Mouse (Mus musculus) mouse embryonic stem cell (cell line): Measurements from ENCODE around the gene Acad10.
"Not testable (repeated sequence)": the region's sequence is repeated elsewhere in the genome, so short reads cannot be mapped to it uniquely, and the experiment has no call there.

Source experiments
- in situ Hi-C, 2 experiments: fragments of 300-500 bp; cut with MboI; formaldehyde crosslinking; loops; 1 replicate in 1 of 2; 3 replicates in 1 of 2; pipeline ENCODE4 v1.14.3; 2019 to 2020; ENCODE audit warnings: low sequenced_read_pairs in 2 of 2, low pct_unique_long_range_greater_than_20kb in 1 of 2, mixed read lengths in 1 of 2; ENCODE audit not compliant: unreplicated experiment in 1 of 2

Acad10 gene

DNA sequence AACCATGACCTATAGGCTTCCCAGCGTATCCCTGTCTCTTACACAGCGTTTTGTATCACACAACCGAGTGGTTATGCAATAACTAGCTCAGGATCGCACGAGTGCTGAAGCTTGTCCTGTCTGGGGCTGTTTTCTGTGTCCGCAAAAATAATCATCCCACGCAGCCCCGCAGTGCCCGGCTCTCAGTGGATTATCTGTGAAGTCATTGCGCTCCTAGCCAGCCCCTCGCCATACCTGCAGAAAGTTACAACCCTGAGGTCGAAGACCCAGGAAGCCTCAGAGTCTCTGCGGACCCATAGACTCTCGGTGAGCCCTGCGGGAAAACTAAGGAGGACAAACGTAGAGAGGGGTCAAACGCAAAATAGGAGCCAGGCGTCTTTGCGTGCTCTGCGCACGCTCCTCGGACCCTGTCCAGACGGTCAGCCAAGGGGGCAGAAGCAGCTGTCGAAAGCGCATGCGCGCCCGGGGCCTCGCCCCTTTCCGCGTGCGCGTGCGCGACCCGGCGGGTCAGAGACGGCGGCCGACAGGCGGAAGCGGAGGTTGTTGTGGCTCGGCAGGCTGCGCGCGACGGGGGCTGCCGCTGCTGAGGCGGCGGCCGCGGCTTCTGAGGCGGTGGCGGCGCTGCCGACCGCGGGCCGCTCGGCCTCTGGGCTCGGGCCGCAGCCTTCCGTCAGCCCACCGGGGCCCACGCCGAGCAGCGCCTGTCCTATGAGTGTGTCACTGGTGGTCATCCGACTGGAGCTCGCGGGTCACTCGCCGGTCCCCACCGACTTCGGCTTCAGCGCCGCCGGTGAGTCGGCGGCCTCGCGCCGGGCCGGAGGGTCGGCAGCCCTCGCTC is at the start of gene Acad10, which contains the start of gene Brap:
TSS of gene Acad10 (minus strand) at position 456 of the 838 bp plus-strand sequence.
TSS of gene Brap (plus strand) at position 505 of the 838 bp plus-strand sequence.
- in situ Hi-C loops = no loop called here

DNA sequence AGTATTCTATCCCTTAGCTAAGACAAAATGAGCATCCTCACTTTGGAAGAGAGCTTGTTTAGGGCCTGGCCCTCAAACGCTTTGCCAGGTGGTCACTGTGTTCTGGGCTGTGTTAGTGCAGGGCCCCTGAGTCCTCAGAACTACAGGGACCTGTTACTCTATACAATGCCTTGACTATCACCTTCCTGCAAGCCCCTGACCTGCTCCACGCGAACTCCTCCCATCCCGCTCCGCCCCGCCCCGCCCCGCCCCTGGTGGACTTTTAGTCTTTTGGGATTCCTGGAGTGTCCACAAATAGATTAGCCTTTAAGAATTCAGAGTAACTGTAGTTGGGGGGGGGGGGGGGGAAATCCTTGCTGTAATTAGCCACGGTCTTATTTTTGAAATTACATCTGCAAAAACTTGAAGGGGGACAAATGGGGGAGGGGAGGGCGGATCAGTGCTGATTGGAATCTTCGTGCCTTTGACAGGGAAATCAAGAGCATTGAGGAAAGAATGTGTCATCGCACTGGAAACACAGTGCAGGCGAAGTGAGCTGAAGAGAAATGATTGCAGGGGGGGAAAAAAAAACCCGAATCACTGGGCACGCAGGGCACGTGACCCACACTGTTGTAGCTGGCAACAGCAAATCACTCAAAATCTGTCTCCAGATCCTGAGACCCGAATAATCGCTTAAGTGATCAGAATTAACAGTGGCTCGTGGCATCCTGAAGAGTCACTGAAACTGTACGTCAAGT is 44.4 kb upstream of the Acad10 start:
- in situ Hi-C loops = no loop called here

DNA sequence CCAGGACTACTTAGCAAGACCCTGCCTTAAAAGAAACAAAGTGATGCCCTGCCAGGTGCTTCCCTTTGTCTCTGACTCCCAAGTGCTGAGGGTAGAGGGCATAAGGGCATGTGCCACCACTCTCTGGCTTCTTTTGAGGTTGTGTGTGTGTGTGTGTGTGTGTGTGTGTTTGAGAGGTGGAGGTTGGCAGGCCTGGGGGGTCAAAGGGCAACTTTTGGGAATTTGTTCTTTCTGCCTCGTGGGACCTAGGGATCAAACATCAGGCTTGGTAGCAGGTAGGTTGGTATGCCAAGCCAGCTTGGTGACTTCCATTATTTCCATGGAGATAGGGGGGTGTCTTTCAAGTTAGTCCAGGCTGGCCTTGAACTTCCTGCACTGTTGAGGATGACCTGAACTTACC is 43.0 kb upstream of the Acad10 start:
- in situ Hi-C loops = no loop called here

DNA sequence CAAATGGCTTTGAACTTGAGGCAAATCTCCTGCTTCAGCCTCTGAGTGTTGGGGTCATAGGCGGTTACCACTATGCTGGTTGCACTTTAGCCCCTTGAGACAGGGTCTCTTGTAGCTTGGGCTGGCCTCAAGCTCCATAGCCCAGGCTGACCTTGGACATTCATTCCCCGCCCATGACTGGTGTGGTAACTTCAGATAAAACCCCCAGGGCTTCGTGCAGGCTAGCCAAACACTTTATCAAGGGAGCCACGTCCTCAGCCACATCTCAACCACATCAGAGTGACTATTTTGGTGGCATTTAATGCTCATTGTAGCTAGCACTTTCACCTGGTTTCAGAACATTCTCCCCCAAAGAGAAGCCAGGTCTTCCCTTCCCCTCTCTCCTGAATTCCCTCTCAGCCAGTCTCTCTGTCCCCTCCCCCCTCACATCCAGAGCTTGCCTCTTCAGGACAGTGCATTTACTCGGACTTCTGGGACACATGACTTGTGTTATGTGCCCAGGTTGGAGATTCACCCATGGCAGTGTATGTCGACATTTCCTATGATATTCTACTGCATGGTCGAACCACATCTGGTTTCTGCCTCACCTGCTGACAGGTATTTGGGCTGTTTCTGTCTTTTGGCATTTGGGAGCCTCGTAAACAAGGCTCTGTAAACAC is 40.9 kb upstream of the Acad10 start:
- in situ Hi-C loops = no loop called here

DNA sequence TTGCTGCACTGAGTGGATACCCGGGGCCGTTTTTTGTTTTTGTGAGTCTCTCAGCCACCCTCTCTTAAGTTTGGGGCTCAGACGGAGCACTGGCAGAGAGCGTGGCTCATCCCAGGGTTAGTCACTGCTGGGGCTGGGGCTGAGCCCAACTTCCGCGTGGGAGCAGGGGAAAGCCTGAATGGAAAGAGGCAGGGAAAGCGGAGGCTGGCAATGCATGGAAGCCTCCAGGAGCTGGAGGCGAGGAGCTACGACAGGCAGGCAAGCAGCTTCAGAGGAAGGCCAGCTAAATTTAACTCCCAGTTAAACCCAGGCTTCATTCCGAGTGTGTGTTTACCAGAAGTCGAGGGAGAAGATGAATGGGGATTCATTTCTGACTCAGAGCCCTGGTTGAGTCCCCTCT is 40.2 kb upstream of the Acad10 start:
- in situ Hi-C loops = no loop called here

DNA sequence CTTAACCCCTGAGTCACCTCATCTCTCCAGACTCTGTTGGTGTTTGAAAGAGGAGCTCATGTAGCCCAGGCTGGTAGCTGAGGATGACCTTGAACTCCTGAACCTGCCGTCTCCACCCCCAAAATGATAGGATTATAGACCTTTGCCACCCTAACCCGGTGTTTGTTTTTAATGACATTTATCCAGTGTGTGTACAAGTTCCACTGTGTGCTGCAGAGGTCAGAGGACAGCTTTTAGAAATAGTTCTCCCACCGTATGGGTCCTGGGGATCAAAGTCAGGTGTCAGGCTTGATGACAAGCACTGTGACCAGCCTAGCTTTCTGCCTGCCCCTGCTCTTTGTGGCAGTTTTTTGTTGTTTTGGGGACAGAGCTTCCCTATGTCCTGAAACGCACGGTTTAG is 39.6 kb upstream of the Acad10 start:
- in situ Hi-C loops = no loop called here

DNA sequence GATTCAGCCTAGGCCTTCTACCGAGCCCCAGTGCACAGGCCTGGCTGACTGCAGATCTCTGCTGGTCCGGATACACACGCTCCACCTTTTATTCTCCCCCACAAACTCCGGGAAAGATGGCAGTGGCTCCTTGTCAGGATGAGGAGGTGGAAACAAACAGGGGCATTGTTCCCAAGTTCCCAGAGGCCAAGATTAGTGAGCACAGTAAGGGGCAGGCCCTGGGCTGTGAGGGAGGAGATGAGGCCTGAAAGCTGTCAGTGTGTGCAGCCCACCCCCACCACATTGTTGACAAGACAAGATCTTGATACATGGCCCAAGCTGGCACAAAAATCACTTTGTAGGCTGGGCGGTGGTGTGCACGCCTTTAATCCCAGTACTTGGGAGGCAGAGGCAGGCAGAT is 36.4 kb upstream of the Acad10 start:
- in situ Hi-C loops = no loop called here

DNA sequence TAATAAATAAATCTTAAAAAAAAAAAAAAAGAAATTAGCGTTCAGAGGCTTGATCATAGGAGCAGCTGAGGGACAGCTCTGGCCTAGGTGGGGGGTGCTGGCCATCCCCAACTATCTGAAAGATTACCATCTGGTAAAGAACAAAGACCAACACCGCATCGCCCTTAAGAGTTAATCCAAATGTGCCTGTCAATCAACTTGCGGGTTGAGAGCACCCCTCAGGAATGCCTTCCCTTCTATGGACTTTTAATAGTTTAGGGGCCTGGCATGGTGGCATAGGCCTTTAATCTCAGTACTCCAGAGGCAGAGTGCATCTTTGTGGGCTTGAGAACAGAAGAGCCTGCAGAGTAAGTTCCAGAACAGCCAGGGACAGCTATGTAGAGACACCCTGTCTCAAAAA is 32.6 kb upstream of the Acad10 start:
- in situ Hi-C loops = no loop called here

DNA sequence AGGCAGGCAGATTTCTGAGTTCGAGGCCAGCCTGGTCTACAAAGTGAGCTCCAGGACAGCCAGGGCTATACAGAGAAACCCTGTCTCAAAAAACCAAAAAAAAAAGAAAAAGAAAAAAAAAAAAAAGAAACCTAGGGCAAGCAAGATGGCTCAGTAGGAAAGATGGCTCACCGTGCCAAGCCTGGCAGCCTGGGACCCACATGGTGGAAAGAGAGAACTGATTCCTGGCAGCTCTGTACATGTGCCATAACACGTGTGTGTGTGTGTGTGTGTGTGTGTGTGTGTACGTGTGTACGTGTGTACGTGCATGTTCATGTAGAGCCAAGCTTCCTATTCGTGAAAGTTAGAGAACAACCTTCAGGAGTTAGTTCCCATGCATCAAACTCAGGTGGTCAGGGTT is 31.1 kb upstream of the Acad10 start:
- in situ Hi-C loops = not testable (repeated sequence)

DNA sequence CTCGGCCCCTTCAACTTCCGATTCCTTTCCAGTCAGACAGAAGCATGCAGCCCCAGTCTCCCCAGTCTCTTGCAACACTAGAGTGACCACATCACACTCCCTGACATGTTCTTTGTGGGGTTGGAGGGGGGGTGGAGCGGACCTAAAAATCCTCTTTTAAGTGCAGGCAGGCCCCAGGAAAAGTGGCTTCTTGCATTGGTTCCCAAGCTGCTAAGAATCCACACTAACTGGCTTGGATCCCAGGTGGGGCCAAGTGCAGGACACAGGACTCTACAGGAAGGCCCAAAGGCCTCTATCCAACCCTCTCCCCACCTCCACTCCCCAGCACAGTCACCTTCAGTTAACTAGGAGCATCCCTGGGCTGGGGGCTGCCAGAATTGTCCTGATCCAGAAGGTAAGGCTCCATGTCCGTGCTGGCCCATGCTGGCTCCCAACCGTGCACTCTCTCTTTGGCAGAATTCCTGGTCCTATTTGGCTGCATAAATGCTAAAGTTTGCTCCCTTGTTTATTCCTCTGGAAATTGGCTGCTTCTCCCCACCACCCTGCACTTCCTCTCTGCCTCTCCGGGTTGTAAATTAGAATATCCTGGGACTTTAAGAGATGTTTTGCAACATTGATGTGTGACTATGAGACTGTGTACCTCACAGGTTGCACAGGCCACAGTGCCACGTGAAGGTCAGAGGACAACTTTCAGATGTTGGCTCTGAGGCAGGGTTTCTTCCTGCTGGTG is 30.3 kb upstream of the Acad10 start:
- in situ Hi-C loops = no loop called here

DNA sequence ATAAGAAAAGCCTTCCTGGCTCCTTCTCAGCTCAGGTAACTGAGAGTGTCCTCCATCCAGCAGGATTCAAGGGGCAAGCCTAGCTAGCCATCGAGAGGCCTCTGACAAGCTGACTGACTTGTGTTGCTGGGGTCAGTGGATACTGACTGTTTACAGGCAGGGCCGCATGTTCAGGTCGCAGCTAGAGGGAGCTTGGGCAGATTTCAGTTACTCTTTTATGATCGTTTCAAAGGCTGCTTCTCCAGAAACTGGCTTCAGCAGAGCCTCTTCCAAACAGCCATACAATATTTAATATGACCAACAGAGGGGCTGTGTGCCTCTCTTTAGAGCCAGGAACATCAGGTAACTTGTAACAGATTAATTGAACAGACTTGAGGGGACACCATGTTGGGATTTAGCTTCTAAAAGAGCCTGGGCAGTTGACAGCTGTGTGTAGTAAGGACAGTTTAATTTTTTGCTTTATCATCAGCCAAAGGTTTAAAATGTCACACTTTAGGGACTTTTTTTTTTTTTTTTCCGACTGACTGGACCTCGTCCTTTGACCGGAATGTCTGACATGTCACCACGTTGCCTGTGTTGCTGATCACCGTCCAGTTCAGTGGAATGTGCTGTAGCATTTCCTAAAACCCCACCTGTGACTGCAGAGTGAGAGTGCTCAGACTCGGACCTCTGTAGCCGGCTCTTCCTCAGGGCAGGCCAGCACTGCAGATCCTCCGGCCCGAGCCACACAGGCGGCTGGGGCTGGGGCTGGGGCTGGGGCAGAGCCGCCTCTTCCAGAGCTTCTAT is 26.0 kb upstream of the Acad10 start:
- in situ Hi-C loops = no loop called here

DNA sequence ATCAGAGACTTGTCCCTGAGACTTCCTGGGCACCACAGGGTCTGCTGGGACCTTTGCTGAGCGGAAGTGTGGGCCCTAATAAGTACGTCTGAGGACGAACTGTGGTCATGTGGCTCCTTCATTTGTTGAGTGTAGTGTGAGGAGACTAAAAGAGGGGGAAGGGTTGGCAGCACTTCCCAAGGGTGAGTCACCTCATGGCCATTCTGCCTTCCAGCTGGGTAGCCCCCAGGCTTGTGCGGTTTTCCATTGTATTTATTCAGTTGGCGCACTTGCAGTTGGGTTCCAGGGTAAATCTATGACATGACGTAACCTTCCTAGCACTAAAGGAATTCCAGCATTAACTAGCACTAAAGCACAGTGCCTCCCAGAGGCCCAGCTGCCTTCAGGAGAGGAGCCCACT is 25.2 kb upstream of the Acad10 start:
- in situ Hi-C loops = no loop called here

DNA sequence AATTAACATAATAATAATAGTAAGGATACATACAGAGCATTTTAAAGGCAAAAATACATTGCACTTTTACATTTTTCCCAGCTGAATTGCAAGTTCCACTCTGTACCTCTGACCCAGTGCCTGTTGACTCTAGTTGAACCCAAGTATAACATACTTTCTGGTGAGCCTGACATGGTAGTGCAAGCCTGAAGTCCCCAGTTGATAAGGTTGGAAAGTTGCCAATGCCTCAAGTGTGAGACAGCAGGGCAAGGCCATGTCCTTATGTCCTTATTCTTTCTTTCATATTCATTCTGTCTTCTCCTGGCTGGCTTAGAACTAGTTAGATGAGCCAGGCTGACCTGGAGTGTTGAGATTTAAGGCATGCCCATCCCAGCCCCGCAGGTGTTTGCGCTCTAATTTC is 21.9 kb upstream of the Acad10 start:
- in situ Hi-C loops = no loop called here

DNA sequence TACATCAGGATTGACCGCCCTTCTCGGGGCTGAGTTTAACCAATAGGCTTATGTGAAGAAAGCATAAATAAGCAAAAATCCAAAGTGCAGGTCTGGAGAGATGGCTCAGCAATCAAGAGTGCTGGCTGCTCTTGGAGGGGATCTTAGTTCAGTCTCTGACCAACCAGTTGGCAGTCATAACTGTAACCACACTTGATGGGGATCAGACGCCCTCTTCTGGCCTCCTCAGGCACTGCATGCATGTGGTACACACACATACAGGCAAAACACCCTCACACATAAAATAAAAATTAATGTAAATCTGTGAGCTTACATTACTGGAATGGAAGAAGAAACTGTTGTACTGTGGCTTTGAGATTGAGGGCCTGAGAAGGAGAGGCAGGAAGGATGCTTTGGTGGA is 10.1 kb upstream of the Acad10 start:
- in situ Hi-C loops = no loop called here

DNA sequence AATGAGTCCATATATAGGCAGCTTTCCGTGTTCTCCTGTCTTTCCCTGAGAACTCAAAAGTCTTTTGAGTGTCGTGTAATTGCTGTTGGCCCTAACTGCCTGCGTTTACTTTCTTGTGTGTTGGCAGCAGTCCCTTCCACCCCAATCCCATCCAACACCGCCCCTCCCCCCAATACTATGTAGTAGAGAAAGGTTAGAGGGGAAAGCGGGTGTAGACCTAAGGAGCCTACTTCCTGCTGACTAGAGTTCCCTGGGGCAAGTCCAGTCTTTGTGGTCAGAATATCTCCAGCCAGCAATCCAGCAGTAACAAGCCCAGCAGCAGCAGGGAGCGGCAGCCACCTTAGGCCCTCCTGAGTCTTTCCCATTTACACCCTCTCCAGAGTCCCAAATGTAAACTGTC is 8.1 kb upstream of the Acad10 start:
- in situ Hi-C loops = no loop called here

DNA sequence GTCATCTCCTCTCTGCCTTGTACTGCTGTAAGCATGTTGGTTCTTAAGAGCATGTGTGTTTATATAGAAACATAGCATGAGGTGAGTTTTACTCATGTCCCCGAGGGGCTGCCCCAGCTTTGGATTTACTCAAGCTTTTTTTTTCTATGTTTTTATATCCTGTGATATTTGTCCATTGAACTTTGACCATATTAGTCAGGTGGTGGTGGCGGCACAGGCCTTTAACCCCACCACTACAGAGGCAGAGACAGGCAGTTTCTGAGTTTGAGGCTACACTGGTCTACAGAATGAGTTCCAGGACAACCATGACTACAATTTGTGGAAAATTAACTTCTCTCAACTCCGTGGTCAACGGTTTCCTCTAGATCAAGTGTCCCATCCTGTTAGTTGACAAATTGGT is 6.8 kb upstream of the Acad10 start:
- in situ Hi-C loops = no loop called here

DNA sequence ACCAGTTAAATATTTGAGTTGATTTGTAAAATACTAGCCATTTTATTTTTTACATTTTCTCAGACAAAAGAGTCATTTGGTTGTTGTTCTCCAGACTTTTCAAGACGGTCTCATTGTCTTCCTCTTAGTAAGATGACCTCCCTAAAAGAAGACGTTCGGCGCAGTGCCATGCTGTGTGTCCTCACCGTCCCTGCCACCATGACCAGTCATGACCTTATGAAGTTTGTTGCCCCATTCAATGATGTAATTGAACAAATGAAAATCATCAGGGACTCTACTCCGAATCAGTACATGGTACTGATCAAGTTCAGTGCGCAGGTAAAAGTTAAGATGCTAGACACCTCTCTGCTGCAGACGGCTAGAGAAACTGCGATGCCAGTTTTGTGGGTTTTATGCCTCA is 4.7 kb upstream of the Acad10 start:
- in situ Hi-C loops = no loop called here

DNA sequence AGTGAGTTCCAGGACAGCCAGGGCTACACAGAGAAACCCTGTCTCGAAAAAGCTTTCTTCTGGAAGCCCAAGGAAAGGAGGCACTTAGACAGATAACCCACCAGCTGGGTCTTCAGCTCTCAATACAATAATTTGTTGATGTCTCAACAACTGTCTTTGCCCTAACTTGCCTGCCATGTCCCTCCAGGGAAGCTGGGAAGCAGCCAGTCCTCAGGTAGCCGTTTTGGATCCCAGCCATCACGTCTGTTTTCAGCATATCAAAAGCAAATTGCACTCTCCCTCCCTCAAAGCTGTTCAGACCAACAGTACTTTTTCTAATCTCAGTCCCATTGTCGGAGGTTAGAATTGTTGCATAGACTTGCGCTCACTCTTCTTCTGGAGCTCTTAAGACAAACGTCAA is 3.8 kb upstream of the Acad10 start:
- in situ Hi-C loops = no loop called here
